In the genomic region with DNA sequence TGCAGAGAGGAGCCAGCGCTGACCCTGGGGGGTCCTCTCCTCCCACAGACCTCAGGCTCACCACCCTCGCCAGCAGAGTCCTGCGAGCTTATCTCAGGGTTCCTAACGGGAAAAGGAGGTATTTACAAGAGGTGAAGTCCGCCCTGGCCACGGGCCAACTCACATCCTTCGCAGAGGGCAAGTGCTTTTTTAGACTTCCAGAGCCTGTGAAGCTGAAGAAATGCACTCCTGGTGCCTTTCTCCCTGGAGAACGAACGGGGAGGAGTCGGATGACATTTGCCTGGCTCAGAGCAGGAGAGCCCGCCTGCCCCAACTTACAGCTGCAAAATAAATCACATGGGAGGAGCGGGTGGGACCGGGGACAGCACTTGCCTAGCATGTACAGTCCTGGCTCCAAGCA, we compare ENCODE assay signal across 9 mouse cellular contexts. TPM values are rescaled to one million over a fixed set of nuclear protein-coding genes. Genes with fewer than 3 reads are reported as not detected.
A peak's percentile ranks its signal among the peaks of the same experiment; 100 is the strongest.
DNase-seq lines count a peak whose midpoint lies in the region; ATAC-seq and TF ChIP-seq lines count a peak whose summit lies in the region.
"Had no signal": no experiment of that assay in that cellular context is flagged by ENCODE, and none has a peak within 500 bp of the region (broad histone marks: within the 10 kb centered on the region; RNA-seq: fewer than 3 reads in every experiment).

No protein-coding gene starts in this region.

- H3K9me3 ChIP-seq in lung, embryonic 14.5 days (ENCODE audit: low read depth, low read length) = no peaks in the 10 kb centered on the region
- no peaks in the 10 kb centered on the region for H3K9me3 ChIP-seq in intestine, embryonic 16.5 days (ENCODE audit: control insufficient read depth, low read length)

- H3K27ac ChIP-seq in lung, embryonic 14.5 days (ENCODE audit: low read depth) = no peak overlapping the region
- peak overlapping the region; percentile 5; the same call in 1 of the 2 replicates for H3K27ac ChIP-seq in intestine, embryonic 16.5 days (ENCODE audit: low read length)
- H3K27ac ChIP-seq: liver, embryonic 14.5 days had no signal

- H3K4me1 ChIP-seq in lung, embryonic 14.5 days (ENCODE audit: insufficient read depth) = no peaks in the 10 kb centered on the region
- peaks cover 22% of the 10 kb centered on the region for H3K4me1 ChIP-seq in intestine, embryonic 16.5 days (ENCODE audit: control insufficient read depth, insufficient read depth, low read length)

- peak; percentile 64 for ATAC-seq in lung, embryonic 14.5 days (ENCODE audit: insufficient read depth)
- ATAC-seq in intestine, embryonic 16.5 days = peak; percentile 53

- H3K36me3 ChIP-seq in lung, embryonic 14.5 days (ENCODE audit: insufficient read depth) = no peaks in the 10 kb centered on the region
- H3K36me3 ChIP-seq in intestine, embryonic 16.5 days (ENCODE audit: control insufficient read depth, insufficient read depth, low read length) = no peaks in the 10 kb centered on the region

- DNase-seq in lung, embryonic 14.5 days = peak; percentile 80
- no peak for DNase-seq in lung, postnatal 25 days (ENCODE audit: low spot score)
- peak; percentile 29 for DNase-seq in forelimb bud, embryonic 11.5 days (ENCODE audit: low read depth, low spot score)
- peak; percentile 57 for DNase-seq in mesoderm, embryonic 11.5 days (ENCODE audit: low read depth, low spot score)
- no peak for DNase-seq in spleen, adult 12 weeks (ENCODE audit: low spot score)
- DNase-seq in spleen, adult 18-20 months = no peak
- no peak for DNase-seq in T-cell, adult 2 months (ENCODE audit: low spot score)

- no peak overlapping the region for H3K4me2 ChIP-seq in lung, embryonic 14.5 days
- H3K4me2 ChIP-seq in intestine, embryonic 16.5 days (ENCODE audit: low read depth, low read length) = no peak overlapping the region

- no peak overlapping the region for H3K4me3 ChIP-seq in lung, embryonic 14.5 days (ENCODE audit: low read depth, low read length)
- H3K4me3 ChIP-seq in intestine, embryonic 16.5 days (ENCODE audit: low read length) = no peak overlapping the region

- 0 out of 2 replicates have a peak, but pooled peaks cover 3% of the 10 kb centered on the region for H3K27me3 ChIP-seq in lung, embryonic 14.5 days (ENCODE audit: insufficient read depth, low read length)
- no peaks in the 10 kb centered on the region for H3K27me3 ChIP-seq in intestine, embryonic 16.5 days (replicated peaks; ENCODE audit: control insufficient read depth, insufficient read depth, low read length)

- no peak for TF ChIP-seq CTCF in lung, embryonic 14.5 days (IDR thresholded peaks at IDR 0.05; ENCODE audit: low read depth)

- H3K9ac ChIP-seq in lung, embryonic 14.5 days = no peak overlapping the region
- H3K9ac ChIP-seq in intestine, embryonic 16.5 days (ENCODE audit: low read depth, low read length) = no peak overlapping the region
- H3K9ac ChIP-seq: liver, embryonic 14.5 days had no signal

- WGBS in lung, embryonic 14.5 days = 6% methylated on average over 13 of the region's 13 CpGs
- WGBS in intestine, embryonic 16.5 days = 22% methylated on average over 13 of the region's 13 CpGs

RNA-seq across cellular contexts. Expression of a gene that starts 56.4 kb away (rescaled TPM):
- polyA plus RNA-seq in lung, embryonic 14.5 days (2014; fragmentation: Nextera tagmentation; extraction: Ambion mirVana) = 167 and 180 TPM in 2 replicates
- 86.9 and 88.3 TPM in 2 replicates for polyA plus RNA-seq in intestine, embryonic 16.5 days (2015; fragmentation: Nextera tagmentation; extraction: Ambion mirVana)

Comparison
In these comparisons a context has a peak if more than half of its experiments do, and no peak if none do; other contexts are left out.
1. DNase-seq: peak in lung, embryonic 14.5 days (single experiment), forelimb bud, embryonic 11.5 days (single experiment) and mesoderm, embryonic 11.5 days (single experiment); none in lung, postnatal 25 days (single experiment), spleen, adult 12 weeks (single experiment), spleen, adult 18-20 months (0 of 2) and T-cell, adult 2 months (single experiment).